ENCODE assay signal across 11 mouse cellular contexts in genomic region chr15:77162931-77163330, GRCm38 (mm10).
DNase-seq lines count a peak whose midpoint lies in the region; ATAC-seq and TF ChIP-seq lines count a peak whose summit lies in the region.
"Had no signal": no experiment of that assay in that cellular context is flagged by ENCODE, and none has a peak within 500 bp of the region (broad histone marks: within the 10 kb centered on the region; RNA-seq: fewer than 3 reads in every experiment).

No protein-coding gene starts in this region.

- peak; percentile 43; the same call in 1 of the 2 replicates for ATAC-seq in heart, postnatal 0 days (ENCODE audit: insufficient read depth, low read depth)
- peak; percentile 68 for ATAC-seq in embryonic facial prominence, embryonic 14.5 days (ENCODE audit: low read depth)
- no peak for ATAC-seq in limb, embryonic 14.5 days (ENCODE audit: low FRiP score, low read depth)

- no peak for DNase-seq in heart, postnatal 0 days (ENCODE audit: low spot score)
- DNase-seq in heart, postnatal 4 days = no peak
- DNase-seq in R1 (ENCODE audit: low read depth, low spot score) (peak; percentile 34), MN1 (ENCODE audit: low spot score) (no peak)
- DNase-seq in embryonic facial prominence, embryonic 14.5 days (ENCODE audit: low spot score) = peak; percentile 74
- DNase-seq in limb, embryonic 14.5 days (ENCODE audit: low spot score) = peak; percentile 40
- DNase-seq in urinary bladder, postnatal 25 days (ENCODE audit: low spot score) = no peak
- DNase-seq: cerebellum, adult 2 months; lung, postnatal 10 days had no signal

- H3K4me3 ChIP-seq in heart, postnatal 0 days (ENCODE audit: low read depth, low read length) = no peak overlapping the region
- peak overlapping the region; percentile 21 for H3K4me3 ChIP-seq in embryonic facial prominence, embryonic 14.5 days (ENCODE audit: low read depth, low read length)
- no peak overlapping the region; the same call in 1 of the 2 replicates for H3K4me3 ChIP-seq in limb, embryonic 14.5 days (replicated peaks; ENCODE audit: low read length)
- H3K4me3 ChIP-seq: intestine, embryonic 15.5 days had no signal

- H3K4me2 ChIP-seq in heart, postnatal 0 days (ENCODE audit: low read depth, low read length) = no peak overlapping the region; the same call in 1 of the 2 replicates
- H3K4me2 ChIP-seq in embryonic facial prominence, embryonic 14.5 days (ENCODE audit: low read depth, low read length) = no peak overlapping the region
- H3K4me2 ChIP-seq in limb, embryonic 14.5 days (replicated peaks; ENCODE audit: low read depth, low read length, severe bottlenecking) = no peak overlapping the region
- H3K4me2 ChIP-seq: intestine, embryonic 15.5 days; midbrain, embryonic 11.5 days had no signal

- TF ChIP-seq EP300 in heart, postnatal 0 days (IDR thresholded peaks at IDR 0.05; ENCODE audit: low read depth) = no peak

- H3K36me3 ChIP-seq in heart, postnatal 0 days (replicated peaks; ENCODE audit: control insufficient read depth, insufficient read depth, low read length) = no peaks in the 10 kb centered on the region
- no peaks in the 10 kb centered on the region for H3K36me3 ChIP-seq in embryonic facial prominence, embryonic 14.5 days (ENCODE audit: control insufficient read depth, insufficient read depth, low read length)
- no peaks in the 10 kb centered on the region for H3K36me3 ChIP-seq in limb, embryonic 14.5 days (ENCODE audit: control insufficient read depth, insufficient read depth, low read length)
- H3K36me3 ChIP-seq: intestine, embryonic 15.5 days had no signal

- H3K9ac ChIP-seq in heart, postnatal 0 days (replicated peaks; ENCODE audit: low read depth, low read length) = no peak overlapping the region
- H3K9ac ChIP-seq in embryonic facial prominence, embryonic 14.5 days (ENCODE audit: low read depth, low read length) = no peak overlapping the region; the same call in 1 of the 2 replicates
- 0 out of 2 replicates have a peak overlapping the region, but pooled peaks have one; percentile 25 for H3K9ac ChIP-seq in limb, embryonic 14.5 days (ENCODE audit: low read depth, low read length, severe bottlenecking)
- H3K9ac ChIP-seq: intestine, embryonic 15.5 days had no signal

- H3K27ac ChIP-seq in heart, postnatal 0 days (ENCODE audit: low read depth) = peak overlapping the region; percentile 68
- peak overlapping the region; percentile 76 for H3K27ac ChIP-seq in embryonic facial prominence, embryonic 14.5 days (replicated peaks; ENCODE audit: low read depth, low read length)
- no peak overlapping the region for H3K27ac ChIP-seq in limb, embryonic 14.5 days (replicated peaks; ENCODE audit: low read depth, low read length)

- peaks cover 31% of the 10 kb centered on the region for H3K4me1 ChIP-seq in heart, postnatal 0 days (ENCODE audit: control insufficient read depth, insufficient read depth)
- H3K4me1 ChIP-seq in embryonic facial prominence, embryonic 14.5 days (ENCODE audit: control insufficient read depth, insufficient read depth, low read length) = peaks cover 24% of the 10 kb centered on the region
- peaks cover 35% of the 10 kb centered on the region for H3K4me1 ChIP-seq in limb, embryonic 14.5 days (ENCODE audit: control insufficient read depth, insufficient read depth, low read length)

- 58% methylated on average over 6 of the region's 6 CpGs for WGBS in heart, postnatal 0 days
- 57% methylated on average over 6 of the region's 6 CpGs for WGBS in embryonic facial prominence, embryonic 14.5 days
- 69% methylated on average over 6 of the region's 6 CpGs for WGBS in limb, embryonic 14.5 days

- no peak for TF ChIP-seq CTCF in heart, postnatal 0 days (IDR thresholded peaks at IDR 0.05; ENCODE audit: low read depth)

- TF ChIP-seq POLR2A in limb, embryonic 14.5 days (IDR thresholded peaks at IDR 0.05; ENCODE audit: borderline replicate concordance, extremely low read depth, insufficient read depth, insufficient read length) = no peak

- H3K9me3 ChIP-seq in heart, postnatal 0 days (replicated peaks; ENCODE audit: control insufficient read depth, low read length) = no peaks in the 10 kb centered on the region
- H3K9me3 ChIP-seq in embryonic facial prominence, embryonic 14.5 days (ENCODE audit: control insufficient read depth, low read length) = no peaks in the 10 kb centered on the region
- H3K9me3 ChIP-seq in limb, embryonic 14.5 days (ENCODE audit: control insufficient read depth, low read length) = no peaks in the 10 kb centered on the region
- H3K9me3 ChIP-seq: intestine, embryonic 15.5 days had no signal

- no peaks in the 10 kb centered on the region for H3K27me3 ChIP-seq in heart, postnatal 0 days (ENCODE audit: control insufficient read depth, insufficient read depth, low read length)
- H3K27me3 ChIP-seq in embryonic facial prominence, embryonic 14.5 days (replicated peaks; ENCODE audit: control insufficient read depth, insufficient read depth, low read length) = no peaks in the 10 kb centered on the region
- H3K27me3 ChIP-seq in limb, embryonic 14.5 days (ENCODE audit: control insufficient read depth, insufficient read depth, low read length) = no peaks in the 10 kb centered on the region
- H3K27me3 ChIP-seq: intestine, embryonic 15.5 days had no signal

Comparison
In these comparisons a context has a peak if more than half of its experiments do, and no peak if none do; other contexts are left out.
1. DNase-seq: peak in R1 (single experiment), embryonic facial prominence, embryonic 14.5 days (single experiment) and limb, embryonic 14.5 days (single experiment); none in heart, postnatal 0 days (single experiment), heart, postnatal 4 days (single experiment), urinary bladder, postnatal 25 days (single experiment) and MN1 (single experiment).